Mouse (Mus musculus): Measurements from ENCODE around the gene Oxsr1.
A peak's percentile ranks its signal among the peaks of the same experiment; 100 is the strongest.

Oxsr1 gene

DNA sequence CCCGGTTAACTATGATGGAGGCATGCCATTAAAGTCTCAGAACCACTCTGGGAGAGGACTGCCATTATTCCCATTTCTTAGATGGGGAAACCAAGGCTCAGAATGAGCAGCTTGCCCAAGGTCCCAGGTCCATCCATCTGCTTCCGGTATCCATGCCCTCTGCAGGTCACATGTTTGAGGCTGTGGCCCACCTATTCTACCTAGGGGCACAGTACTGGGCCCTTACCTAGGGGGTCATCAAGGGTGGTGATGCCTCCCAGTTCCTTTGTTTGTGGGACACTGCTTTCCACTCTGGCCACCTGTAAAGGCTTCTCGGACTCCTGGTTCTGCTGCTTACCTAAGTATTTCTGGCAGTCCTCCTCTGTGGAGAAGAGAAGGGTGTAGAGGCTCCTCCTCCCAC lies 16.1 kb upstream of the Oxsr1 start:
- DNase-seq (ENCODE audit: low spot score in 2 of 2), result no peak

DNA sequence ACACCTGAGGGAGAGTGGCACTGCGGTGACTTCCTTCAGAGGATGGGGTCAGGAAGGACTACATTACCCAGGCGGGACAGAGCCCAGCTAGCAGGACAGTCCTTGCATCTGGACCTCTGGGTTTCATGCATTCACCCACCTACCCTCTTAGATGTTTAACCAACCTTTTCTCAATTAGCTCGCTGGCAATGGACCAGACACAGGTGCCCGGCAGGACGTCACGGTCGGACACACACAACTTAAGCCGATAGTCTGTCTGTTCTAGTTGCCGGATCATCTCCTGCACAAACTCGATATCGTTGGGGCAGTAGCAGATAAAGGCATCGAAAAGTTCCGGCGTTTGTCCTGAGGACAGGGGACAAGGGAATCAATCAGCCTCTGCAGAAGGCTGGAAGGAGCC lies 15.6 kb upstream of the Oxsr1 start:
- no peak for DNase-seq (ENCODE audit: low spot score in 2 of 2)

GRCm38 (mm10) chr9:119335571-119335970 lies 13.3 kb upstream of the Oxsr1 start:
- DNase-seq (ENCODE audit: low spot score in 2 of 2), result no peak

DNA sequence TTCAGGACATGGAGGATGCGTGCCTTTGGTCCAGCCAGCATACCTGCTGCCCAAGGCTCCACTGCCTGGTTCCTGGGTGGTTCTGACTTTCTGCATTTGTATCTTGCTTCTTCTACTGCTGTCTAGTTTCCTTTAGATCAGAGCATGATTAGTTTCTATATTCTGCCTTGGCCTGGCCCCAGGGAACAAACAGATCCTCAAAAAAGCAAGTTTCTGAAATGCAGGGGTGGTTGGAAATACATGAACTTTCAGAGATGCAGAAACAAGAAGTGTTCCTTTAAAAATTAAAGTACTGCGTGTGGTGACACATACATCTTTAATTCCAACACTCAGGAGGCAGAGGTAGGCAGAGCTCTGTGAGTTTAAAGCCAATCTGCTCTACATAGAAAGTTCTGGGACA lies 12.6 kb upstream of the Oxsr1 start:
- DNase-seq (ENCODE audit: low spot score in 2 of 2), result no peak

GRCm38 (mm10) chr9:119334324-119334723 lies 12.1 kb upstream of the Oxsr1 start:
- no peak for DNase-seq (ENCODE audit: low spot score in 2 of 2)

DNA sequence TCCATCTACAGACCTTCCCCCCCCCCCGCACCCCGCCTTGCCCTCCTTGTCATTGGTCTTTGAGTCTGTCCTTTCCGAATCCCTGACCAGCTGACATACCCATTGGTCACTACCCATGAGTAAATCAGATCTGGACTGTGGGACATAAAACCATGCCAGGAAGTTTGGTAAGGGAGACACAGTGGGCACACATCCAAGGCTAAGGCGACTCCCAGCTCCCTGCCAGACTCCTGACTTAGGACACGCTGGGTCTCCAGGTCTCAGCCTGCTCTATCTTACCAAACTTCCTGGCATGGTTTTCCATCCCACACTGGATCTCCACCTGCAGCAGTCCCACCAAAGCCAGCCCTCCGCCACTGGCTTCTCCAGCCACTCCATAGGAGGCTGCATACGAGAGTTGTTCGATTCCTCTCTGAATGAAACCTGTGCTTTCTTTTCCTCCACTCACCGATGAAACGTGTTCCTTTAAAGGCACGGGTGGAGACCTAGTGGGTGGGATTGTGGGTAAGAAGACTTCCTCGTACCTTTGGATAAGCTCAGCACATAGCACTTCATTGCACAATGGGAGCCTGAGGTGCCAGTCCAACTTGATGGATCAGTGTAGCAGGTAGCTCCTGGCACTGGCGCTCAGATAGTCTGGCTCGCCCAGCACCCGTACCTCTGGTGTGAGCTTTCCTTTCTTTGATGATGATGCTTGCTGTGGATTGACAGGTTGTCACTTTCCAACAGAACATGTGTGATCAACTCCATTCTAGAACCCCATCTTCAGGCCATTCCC lies 8.1 kb upstream of the Oxsr1 start:
- DNase-seq (ENCODE audit: low spot score in 2 of 2), result no peak

GRCm38 (mm10) chr9:119328488-119328887 lies 6.3 kb upstream of the Oxsr1 start:
- DNase-seq (ENCODE audit: low spot score in 2 of 2), result no peak

GRCm38 (mm10) chr9:119324130-119324529 lies 1.9 kb upstream of the Oxsr1 start:
- no peak for DNase-seq (ENCODE audit: low spot score in 2 of 2)

DNA sequence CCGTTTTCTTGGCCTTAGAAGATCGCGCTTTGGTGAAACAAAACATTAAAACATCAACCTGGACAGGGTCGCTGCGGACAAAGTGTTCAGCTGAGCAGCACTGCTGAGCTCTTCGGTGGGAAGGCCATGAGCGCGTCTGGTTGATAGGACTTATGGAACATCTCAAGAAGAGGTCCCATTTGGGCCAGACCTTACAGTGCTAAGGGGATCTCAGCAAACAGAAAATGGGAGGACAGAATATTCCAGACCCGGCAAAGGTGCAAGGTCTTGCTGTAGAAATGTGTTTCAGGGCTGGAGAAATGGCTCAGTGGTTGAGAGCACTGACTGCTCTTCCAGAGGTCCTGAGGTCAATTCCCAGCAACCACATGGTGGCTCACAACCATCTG lies 1.0 kb upstream of the Oxsr1 start:
- DNase-seq (ENCODE audit: low spot score in 2 of 2), result no peak

DNA sequence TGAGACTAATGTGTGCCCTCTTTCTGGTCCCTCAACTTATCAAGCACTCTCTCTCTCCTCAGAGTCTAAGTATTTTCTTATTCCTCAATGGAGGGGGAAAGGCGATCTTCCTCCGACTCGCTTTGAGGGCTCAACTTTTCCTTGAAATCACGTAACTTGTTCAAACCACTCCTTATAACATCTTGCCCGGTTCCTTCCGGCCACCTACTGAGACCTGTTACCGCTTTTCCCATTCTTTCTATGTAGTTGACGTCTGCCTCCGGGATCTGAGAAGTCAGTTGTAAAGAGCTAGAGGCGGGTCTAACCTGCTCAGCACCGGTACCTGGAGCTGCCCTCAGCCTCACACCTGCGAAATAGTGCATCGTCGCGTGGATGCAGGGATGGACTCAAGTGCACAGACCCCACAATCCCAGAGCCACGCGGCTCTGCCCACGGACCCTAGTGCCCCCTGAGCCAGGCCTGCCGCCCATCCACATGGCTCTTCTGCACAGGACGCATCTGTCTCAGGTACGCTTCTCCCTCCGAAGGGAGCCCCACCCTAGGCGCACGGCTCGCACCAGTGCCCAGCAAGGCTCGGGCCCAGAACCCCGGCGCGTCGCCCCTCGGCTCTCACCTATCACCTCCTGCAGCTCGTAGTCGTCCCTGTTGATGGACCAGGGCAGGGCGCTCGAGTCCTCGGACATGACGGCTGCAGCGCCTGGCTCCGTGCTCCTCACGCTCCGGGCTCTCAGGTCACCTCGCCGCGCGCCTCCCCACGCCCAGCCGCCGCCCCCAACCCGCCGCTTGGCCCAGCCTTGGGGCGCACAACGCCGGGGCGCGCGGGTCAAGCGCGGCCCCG lies 616 bp downstream of the Oxsr1 start:
- peak in 1 of 2 experiments; percentile 56 for DNase-seq (ENCODE audit: low spot score in 2 of 2)

DNA sequence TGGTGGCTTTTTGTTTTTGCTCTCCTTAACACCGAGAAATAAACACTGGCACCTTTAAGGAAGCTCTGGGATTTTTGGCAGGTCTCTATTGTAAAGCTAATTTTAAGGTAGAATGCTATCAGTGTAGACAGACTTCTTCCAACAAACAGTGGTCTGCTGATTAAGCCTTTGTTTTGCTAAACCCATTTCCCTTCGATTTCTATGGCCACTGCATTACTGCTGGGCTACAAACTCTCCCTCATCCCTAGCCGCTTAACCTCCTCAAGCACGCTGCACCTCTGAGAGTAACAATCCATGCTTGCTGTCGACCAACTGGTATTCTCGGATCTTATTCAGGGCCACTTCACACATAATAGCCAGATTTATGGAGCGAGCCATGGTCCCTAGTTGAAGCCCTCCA lies 1.3 kb downstream of the Oxsr1 start:
- DNase-seq (ENCODE audit: low spot score in 2 of 2), result no peak

DNA sequence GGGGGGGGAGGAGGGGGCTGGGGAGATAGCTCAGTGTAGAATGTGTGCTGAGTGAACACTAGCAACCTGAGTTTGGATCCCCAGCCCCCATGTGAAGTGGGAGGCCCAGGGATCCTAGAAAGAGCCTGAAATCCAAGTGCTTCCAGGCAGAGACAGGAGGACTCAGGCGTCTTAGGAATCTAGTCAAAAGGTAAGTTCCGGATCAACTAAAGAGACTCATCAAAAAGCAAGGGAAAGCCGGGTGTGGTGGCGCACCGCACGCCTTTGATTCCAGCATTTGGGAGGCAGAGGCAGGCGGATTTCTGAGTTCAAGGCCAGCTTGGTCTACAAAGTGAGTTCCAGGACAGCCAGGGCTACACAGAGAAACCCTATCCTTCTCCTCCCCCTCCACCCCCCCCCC lies 1.8 kb downstream of the Oxsr1 start:
- DNase-seq (ENCODE audit: low spot score in 2 of 2), result no peak

- DNase-seq (ENCODE audit: low spot score in 2 of 2), result no peak
These were observed 3.3 kb downstream of the Oxsr1 start for GRCm38 (mm10) chr9:119318891-119319290.

DNA sequence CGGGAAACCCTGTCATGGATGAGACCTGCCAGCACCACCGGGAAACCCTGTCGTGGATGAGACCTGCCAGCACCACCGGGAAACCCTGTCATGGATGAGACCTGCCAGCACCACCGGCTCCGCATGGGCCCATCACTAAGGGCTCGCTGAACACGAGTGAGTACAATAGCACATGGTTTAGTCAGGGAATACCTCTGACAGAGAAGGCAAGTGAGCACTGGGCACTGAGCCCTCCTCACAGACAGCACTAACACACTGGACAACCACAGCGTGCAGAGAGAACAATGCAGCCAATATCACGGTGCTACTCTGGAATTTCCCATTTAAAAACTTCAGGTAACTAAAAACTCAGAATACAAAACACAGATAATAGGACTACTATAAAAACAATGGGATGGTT lies 9.1 kb downstream of the Oxsr1 start:
- no peak for DNase-seq (ENCODE audit: low spot score in 2 of 2)

DNA sequence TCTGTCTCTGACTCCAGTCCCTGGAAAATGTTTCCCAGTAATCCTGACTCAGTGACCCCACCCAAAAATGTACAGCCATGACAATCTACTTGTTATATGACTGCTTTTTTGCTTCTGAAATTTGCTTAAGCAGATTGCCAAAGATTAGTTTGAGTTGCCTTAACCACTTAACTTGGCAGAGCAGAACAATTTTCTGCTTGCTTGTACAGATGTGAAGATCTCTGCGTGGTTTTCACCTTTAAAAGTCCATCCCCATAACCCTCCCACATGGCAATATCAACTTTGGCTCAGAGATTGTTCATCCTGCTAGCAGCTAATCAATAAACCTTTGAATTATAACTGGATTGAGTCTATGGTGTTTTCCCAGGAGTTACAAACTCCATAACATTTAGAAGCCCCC lies 13.2 kb downstream of the Oxsr1 start:
- no peak for DNase-seq (ENCODE audit: low spot score in 2 of 2)

- no peak for DNase-seq (ENCODE audit: low spot score in 2 of 2)
These were observed 16.4 kb downstream of the Oxsr1 start for GRCm38 (mm10) chr9:119305863-119306262.

GRCm38 (mm10) chr9:119298563-119298962 lies 23.7 kb downstream of the Oxsr1 start:
- no peak for DNase-seq (ENCODE audit: low spot score in 2 of 2)

- no peak for DNase-seq (ENCODE audit: low spot score in 2 of 2)
These were observed 24.5 kb downstream of the Oxsr1 start for GRCm38 (mm10) chr9:119297696-119298095.

GRCm38 (mm10) chr9:119290791-119291190 lies 31.4 kb downstream of the Oxsr1 start:
- DNase-seq (ENCODE audit: low spot score in 2 of 2), result no peak

DNA sequence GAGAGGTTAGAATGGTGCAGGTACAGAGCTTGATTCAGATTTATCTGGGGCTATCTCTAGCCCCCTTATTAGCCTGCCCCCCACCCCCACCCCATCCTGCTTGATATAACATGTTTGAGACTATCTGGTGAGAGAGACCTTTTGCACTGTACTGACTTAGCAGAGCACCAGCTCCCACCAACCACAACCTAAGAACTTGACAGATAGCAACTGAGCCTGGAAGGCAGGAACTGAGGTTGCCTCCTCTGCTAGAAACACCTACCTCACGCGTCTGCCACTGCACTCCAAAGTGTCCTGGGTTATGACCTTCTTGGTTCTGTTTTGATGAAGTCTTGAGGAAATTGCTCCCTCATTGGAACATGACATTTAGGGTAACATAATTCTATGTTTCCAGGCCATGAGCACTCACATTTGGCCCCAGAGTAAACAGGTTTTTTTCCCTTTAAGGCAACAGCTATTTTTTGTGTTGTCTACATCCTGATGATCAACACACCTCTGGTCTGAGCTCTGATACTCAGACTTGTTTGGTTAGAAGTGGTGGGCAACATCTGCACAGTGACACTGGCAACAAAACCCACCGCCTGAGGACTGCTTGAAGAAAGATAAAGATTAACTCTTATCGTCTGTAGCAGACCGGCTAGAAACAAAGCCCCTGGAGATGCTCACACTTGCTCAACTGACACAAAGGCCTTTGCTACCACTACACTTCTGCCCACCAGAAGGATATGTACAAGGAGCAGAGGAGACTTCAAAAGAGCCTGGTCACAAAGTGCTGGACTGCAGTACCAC lies 41.1 kb downstream of the Oxsr1 start:
- no peak for DNase-seq (ENCODE audit: low spot score in 2 of 2)

GRCm38 (mm10) chr9:119278031-119278430 lies 44.2 kb downstream of the Oxsr1 start:
- no peak for DNase-seq (ENCODE audit: low spot score in 2 of 2)

- peak in 1 of 2 experiments; percentile 41 for DNase-seq (ENCODE audit: low spot score in 2 of 2)
These were observed 45.9 kb downstream of the Oxsr1 start for GRCm38 (mm10) chr9:119276321-119276720.
